Mouse (Mus musculus) midbrain, embryonic 16.5 days (tissue): ENCODE data around the gene Syngr3. TPM values are rescaled to one million over a fixed set of nuclear protein-coding genes. Genes with fewer than 3 reads are reported as not detected.

ENCODE experiments used
- ATAC-seq: fragments of 200-750 bp; cut with Nextera tagmentation; 2 replicates; pipeline ENCODE4 v1.8.0; 2017; ENCODE audit warnings: moderate TSS enrichment
- H3K27ac ChIP-seq: fragments of 300-500 bp; sonication (generic); 2 replicates; pipeline ENCODE4 v1.5.1; 2014; ENCODE audit warnings: mild to moderate bottlenecking, low read length, mixed read lengths
- H3K27me3 ChIP-seq: fragments of 300-500 bp; sonication (generic); 2 replicates; pipeline ENCODE4 v1.6.1; 2014; ENCODE audit warnings: low read depth, low read length, mixed read lengths; ENCODE audit not compliant: control insufficient read depth, insufficient read depth
- H3K36me3 ChIP-seq: fragments of 300-500 bp; sonication (generic); 2 replicates; pipeline ENCODE4 v1.6.1; 2014; ENCODE audit warnings: mild to moderate bottlenecking, low read length, moderate library complexity, mixed read lengths; ENCODE audit not compliant: control insufficient read depth, insufficient read depth
- H3K4me1 ChIP-seq: fragments of 300-500 bp; sonication (generic); 2 replicates; pipeline ENCODE4 v1.6.1; 2014; ENCODE audit warnings: mild to moderate bottlenecking, low read length, mixed read lengths; ENCODE audit not compliant: control insufficient read depth, insufficient read depth
- H3K4me2 ChIP-seq: fragments of 300-500 bp; sonication (generic); 2 replicates; pipeline ENCODE4 v1.6.1; 2014; ENCODE audit warnings: mild to moderate bottlenecking, low read length, mixed read lengths
- H3K4me3 ChIP-seq: fragments of 300-500 bp; sonication (generic); 2 replicates; pipeline ENCODE4 v1.5.1; 2014; ENCODE audit warnings: low read depth, mild to moderate bottlenecking, low read length, moderate library complexity, mixed read lengths
- H3K9ac ChIP-seq: fragments of 300-500 bp; sonication (generic); 2 replicates; pipeline ENCODE4 v1.6.1; 2014; ENCODE audit warnings: low read depth, low read length, mixed read lengths
- H3K9me3 ChIP-seq: fragments of 300-500 bp; sonication (generic); replicated peaks from 2 replicates; pipeline ENCODE4 v1.6.1; 2014; ENCODE audit warnings: mild to moderate bottlenecking, low read length, mixed read lengths; ENCODE audit not compliant: control insufficient read depth, poor library complexity, severe bottlenecking
- WGBS: fragments of 180-500 bp; shearing (Covaris S2); extraction: QIAGEN DNeasy Blood & Tissue Kit; methylation state at CpG from one replicate; pipeline ENCODE4 v1.1.7; 2014; 5-methylcytosine and 5-hydroxymethylcytosine counted together
- polyA plus RNA-seq: library from polyadenylated mRNA; unstranded; fragments of >200 nt; fragmentation: Nextera tagmentation; extraction: Ambion mirVana; gene quantifications from 2 replicates; pipeline ENCODE4 v1.2.1, GENCODE M21; 2015

The Syngr3 gene
- polyA plus RNA-seq, 1 experiment from 2014 or later: 303 TPM

DNA sequence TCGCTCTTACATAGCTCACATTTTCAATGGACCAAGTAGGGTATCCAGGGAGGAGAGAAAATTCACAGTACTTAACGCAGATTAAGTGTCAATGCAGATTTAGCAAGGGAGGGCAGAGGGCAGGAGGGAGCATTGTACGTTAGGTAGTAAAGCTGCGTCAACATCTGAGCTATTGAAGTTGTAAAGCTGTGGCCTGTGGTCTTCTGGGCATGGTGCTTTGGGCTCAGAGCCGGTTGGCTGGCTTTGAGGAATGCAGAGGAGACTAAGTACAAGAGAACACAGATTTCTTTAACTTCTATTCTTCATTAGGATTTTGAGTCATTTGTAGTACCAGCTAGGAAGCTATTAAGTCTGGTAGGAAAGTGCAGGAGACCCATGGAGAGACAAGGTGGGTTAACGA lies 25.8 kb upstream of the Syngr3 start:
- no peaks in the 10 kb centered on the region for H3K27me3 ChIP-seq
- ATAC-seq: no peak
- H3K9ac ChIP-seq: no peak overlapping the region
- no peak overlapping the region for H3K4me3 ChIP-seq
- no peak overlapping the region for H3K4me2 ChIP-seq
- H3K27ac ChIP-seq: no peak overlapping the region
- no peaks in the 10 kb centered on the region; the same call in 1 of the 2 replicates for H3K36me3 ChIP-seq
- H3K4me1 ChIP-seq: peaks cover 4% of the 10 kb centered on the region; the same call in 1 of the 2 replicates
- 19% methylated on average over 6 of the region's 6 CpGs for WGBS
- no peaks in the 10 kb centered on the region for H3K9me3 ChIP-seq

DNA sequence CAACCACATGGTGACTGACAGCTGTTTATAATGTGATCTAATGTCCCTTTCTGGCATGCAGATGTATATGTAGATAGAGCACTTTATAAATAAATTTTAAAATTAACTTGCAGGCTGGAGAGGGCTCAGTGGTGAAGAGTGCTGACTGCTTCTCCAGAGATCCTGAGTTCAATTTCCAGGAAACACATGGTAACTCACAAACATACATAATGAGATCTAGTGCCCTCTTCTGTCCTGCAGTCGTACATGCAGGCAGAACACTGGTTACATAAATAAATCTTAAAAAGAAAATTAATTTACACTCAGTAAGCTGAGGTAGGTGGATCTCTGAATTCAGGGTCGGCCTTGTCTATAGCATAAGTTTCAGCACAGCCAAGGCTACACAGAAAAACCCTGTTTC lies 18.9 kb upstream of the Syngr3 start:
- no peak for ATAC-seq

DNA sequence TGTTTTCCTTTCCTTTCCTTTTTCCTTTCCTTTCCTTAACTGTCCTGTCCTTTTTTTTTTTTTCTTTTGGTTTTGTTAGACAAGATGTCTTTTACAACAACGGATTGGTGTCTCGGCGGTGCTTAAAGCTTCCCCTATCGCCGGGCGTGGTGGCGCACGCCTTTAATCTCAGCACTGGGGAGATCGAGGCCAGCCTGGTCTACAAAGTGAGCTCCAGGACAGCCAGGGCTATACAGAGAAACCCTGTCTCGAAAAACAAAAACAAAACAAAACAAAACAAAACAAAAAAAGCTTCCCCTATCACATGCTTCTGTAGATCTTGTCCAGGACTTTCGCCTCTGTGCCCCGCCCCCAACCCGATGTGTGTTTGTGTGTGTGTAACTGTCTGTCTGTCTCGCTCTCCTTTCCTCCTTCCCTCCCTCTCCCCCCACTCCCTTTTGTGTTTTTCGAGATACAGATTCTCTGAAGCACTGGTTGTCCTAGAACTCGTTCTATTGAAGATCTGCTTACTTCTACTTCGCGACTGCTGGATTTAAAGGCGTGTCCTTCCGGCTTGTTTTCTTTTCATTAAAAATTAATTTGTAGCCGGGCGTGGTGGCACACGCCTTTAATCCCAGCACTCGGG lies 18.2 kb upstream of the Syngr3 start:
- Histone ChIP-seq H3K9me3 (no peaks in the 10 kb centered on the region), H3K27ac (peak overlapping the region; percentile 76), H3K36me3 (peaks cover 15% of the 10 kb centered on the region), H3K4me1 (peaks cover 10% of the 10 kb centered on the region), H3K9ac (peak overlapping the region; percentile 80), H3K27me3 (no peaks in the 10 kb centered on the region), H3K4me3 (peak overlapping the region; percentile 81), H3K4me2 (peak overlapping the region; percentile 89)
- 0 out of 2 replicates have a peak, but pooled peaks have one; percentile 41 for ATAC-seq
- WGBS: 7% methylated on average over 24 of the region's 24 CpGs

More for the DNA sequence above, 18.9 kb upstream of the Syngr3 start:
- H3K4me1 ChIP-seq: peaks cover 10% of the 10 kb centered on the region
- H3K27ac ChIP-seq: no peak overlapping the region
- no peak overlapping the region for H3K9ac ChIP-seq
- H3K4me2 ChIP-seq: no peak overlapping the region
- H3K27me3 ChIP-seq: no peaks in the 10 kb centered on the region
- H3K36me3 ChIP-seq: peaks cover 12% of the 10 kb centered on the region
- no peak overlapping the region for H3K4me3 ChIP-seq
- no peaks in the 10 kb centered on the region for H3K9me3 ChIP-seq
- 30% methylated on average over 2 of the region's 2 CpGs for WGBS

DNA sequence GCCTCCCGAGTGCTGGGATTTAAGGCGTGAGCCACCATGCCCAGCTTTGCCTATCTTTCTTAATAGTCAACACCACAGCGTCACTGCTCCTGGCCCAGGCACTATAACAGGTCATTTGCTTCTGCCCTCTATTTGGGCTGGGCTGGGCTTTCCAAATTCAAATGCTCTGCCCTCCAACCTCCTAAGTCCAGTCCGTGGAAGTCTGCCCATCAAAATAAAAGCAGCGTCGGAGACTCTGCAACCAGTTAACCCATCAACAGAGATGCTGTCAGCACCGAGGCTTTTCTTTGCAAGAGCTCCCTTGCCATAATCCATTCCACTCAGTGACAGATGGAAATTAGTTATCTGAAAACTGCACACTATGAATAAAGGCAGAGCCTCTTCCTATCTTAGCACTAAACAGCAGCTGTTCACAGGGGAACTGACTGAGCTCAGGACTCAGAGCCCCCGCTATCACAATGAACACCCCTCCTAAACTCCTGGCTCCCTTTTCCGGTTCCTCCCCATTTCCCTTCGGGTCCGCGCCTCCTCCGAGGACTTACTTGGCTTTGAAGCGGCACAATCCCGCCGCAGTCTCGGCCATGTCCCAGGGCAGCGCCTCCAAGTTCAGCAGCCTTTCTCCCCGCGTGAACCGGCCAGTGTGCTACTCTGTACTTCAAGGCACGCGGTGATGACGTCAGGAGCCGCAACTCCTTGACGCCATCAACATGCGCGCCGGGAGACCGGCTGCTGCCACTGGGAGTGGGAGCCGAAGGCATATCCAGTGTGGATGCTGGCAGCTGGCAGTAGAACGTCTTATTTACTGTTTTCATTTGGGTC lies 17.4 kb upstream of the Syngr3 start, which contains the start of gene Tbl3:
Gene Tbl3, minus strand, starts transcription at position 679 of the 819 bp plus-strand sequence.
- peak within 1 kb of the TSS; percentile 80 for H3K9ac ChIP-seq
- no peaks in the 10 kb centered on the region for H3K9me3 ChIP-seq
- peak within 1 kb of the TSS; percentile 89 for H3K4me2 ChIP-seq
- H3K27me3 ChIP-seq: no peaks in the 10 kb centered on the region
- H3K27ac ChIP-seq: peak within 1 kb of the TSS; percentile 76
- 4% methylated on average over 32 of the region's 32 CpGs for WGBS
- peaks cover 17% of the 10 kb centered on the region for H3K36me3 ChIP-seq
- H3K4me1 ChIP-seq: peaks cover 10% of the 10 kb centered on the region
- peak within 1 kb of the TSS; percentile 81 for H3K4me3 ChIP-seq
- peak; percentile 89 for ATAC-seq

DNA sequence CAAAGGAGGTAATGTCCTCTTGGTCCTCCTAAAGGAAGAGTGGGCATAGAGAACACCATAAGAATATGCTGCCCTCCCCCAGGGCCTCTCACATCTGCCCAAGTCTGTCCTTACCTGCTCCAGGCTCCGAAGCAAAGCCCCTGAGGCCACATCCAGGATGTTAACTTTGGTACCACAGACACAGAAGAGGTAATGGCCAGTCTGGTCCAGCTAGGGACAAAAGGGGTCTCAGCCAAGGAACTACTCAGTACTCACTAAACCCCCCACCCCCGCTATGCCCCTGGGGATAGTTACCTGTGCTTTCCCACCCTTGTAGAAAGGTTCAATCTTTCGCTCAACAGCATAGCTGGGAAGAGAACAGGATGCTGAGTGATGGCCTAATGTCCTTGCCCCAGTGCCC lies 16.1 kb upstream of the Syngr3 start:
- H3K4me2 ChIP-seq: no peak overlapping the region
- no peak overlapping the region for H3K4me3 ChIP-seq
- H3K36me3 ChIP-seq: peaks cover 27% of the 10 kb centered on the region
- peaks cover 10% of the 10 kb centered on the region for H3K4me1 ChIP-seq
- H3K9ac ChIP-seq: no peak overlapping the region
- no peaks in the 10 kb centered on the region for H3K9me3 ChIP-seq
- 93% methylated on average over 3 of the region's 3 CpGs for WGBS
- H3K27ac ChIP-seq: no peak overlapping the region
- no peak for ATAC-seq
- H3K27me3 ChIP-seq: no peaks in the 10 kb centered on the region

DNA sequence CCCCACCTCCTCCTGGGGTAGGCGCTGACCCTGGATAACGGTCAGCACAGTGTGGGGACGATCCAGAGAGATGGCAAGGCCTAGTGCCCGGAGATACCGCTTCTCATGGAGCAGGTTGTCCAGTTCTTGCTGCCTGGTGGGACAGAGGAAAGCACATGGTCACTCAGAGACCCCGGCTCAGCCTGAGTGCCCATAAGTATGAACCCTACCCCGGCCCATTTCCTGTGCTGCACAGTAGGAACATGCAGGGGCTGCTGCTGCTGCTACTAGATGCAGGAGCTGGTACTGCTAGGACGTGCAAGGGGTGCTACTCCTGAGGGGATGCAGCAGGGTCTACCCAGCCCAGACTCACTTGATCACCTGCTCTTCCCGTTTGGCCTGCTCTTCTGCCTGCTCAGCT lies 11.5 kb upstream of the Syngr3 start:
- no peak overlapping the region for H3K27ac ChIP-seq
- no peaks in the 10 kb centered on the region for H3K27me3 ChIP-seq
- no peaks in the 10 kb centered on the region for H3K9me3 ChIP-seq
- no peak overlapping the region for H3K4me2 ChIP-seq
- no peak overlapping the region for H3K9ac ChIP-seq
- H3K36me3 ChIP-seq: peaks cover 33% of the 10 kb centered on the region
- 92% methylated on average over 9 of the region's 9 CpGs for WGBS
- H3K4me1 ChIP-seq: peaks cover 9% of the 10 kb centered on the region
- no peak for ATAC-seq
- no peak overlapping the region for H3K4me3 ChIP-seq

DNA sequence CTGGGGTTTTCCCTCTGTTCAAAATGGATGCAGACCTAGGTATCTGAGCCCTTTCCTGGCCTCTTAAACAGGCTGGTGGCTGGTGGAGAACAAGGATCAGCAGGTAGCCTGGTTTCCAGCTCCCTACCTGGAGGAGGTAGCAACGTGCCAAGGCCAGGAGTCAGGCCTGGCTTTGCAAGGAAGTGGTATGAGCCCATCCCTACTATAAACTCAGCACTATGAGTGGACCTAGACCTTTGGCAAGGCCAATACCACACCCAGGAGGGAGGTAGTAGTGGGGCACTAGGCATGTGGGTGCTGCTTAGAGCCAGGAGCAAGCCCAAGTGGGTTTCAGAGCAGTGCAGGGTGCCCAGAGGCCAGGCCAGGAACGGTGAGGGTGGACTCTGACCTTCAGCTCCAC lies 9.7 kb upstream of the Syngr3 start:
- Histone ChIP-seq H3K4me3 (no peak overlapping the region), H3K27me3 (no peaks in the 10 kb centered on the region), H3K9ac (no peak overlapping the region), H3K4me2 (no peak overlapping the region), H3K27ac (no peak overlapping the region), H3K36me3 (peaks cover 27% of the 10 kb centered on the region), H3K4me1 (peaks cover 17% of the 10 kb centered on the region), H3K9me3 (no peaks in the 10 kb centered on the region)
- 85% methylated on average over 2 of the region's 2 CpGs for WGBS
- no peak for ATAC-seq

DNA sequence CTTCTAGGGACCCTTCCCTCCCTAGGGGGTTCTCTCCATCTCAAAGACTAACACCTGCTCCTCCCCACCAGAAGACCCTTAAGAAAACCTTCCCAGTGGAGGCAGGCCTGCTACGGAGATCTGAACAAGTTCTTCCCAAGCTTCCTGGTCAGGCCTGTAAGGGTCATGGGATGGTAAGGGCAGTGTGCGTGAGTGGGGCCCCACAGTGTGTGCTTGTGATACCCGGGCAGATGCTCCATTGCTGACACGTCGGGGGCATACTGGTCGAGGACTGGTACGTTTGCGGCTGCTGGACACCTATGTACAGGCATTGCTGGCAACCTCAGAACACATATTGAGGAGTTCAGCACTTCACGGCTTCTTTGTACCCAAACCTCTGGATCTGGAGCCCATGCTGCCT lies 9.0 kb upstream of the Syngr3 start:
- no peak overlapping the region for H3K4me2 ChIP-seq
- H3K9ac ChIP-seq: no peak overlapping the region
- H3K27ac ChIP-seq: no peak overlapping the region
- 75% methylated on average over 9 of the region's 9 CpGs for WGBS
- H3K4me1 ChIP-seq: peaks cover 17% of the 10 kb centered on the region
- no peaks in the 10 kb centered on the region for H3K27me3 ChIP-seq
- H3K4me3 ChIP-seq: no peak overlapping the region
- peaks cover 20% of the 10 kb centered on the region for H3K36me3 ChIP-seq
- no peak for ATAC-seq
- H3K9me3 ChIP-seq: no peaks in the 10 kb centered on the region

DNA sequence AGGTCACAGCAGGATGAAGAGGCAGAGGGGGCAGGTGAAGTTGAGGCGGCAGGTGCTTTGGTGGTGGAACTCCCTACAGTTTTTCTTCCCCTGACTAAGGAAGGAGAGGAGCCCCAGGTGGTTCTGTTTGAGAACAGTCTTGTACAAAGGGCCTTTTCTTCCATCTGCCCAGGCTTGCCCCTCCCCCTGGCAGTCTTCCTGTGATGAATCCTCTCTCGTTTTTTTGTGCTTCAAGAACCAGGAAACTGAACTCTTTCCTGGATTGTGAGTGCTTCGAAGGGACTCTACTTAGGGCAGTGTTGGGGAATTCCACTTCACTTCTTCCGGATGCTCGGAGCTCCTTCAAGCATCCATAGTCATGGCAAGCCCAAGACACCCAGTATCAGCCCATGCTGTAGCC lies 8.2 kb upstream of the Syngr3 start:
- Histone ChIP-seq H3K27me3 (no peaks in the 10 kb centered on the region), H3K4me3 (no peak overlapping the region), H3K4me1 (peaks cover 17% of the 10 kb centered on the region), H3K9ac (0 out of 2 replicates have a peak overlapping the region, but pooled peaks have one; percentile 14), H3K36me3 (peaks cover 19% of the 10 kb centered on the region), H3K27ac (no peak overlapping the region), H3K4me2 (no peak overlapping the region), H3K9me3 (no peaks in the 10 kb centered on the region)
- ATAC-seq: no peak
- WGBS: 17% methylated on average over 5 of the region's 5 CpGs
